Mouse (Mus musculus) ZHBTc4 (cell line): ENCODE measurements at regions not wholly inside any gene's neighbourhood (a gene's known extent, or its start where the extent isn't known, plus 50 kb on each side); places are given as distances from the start of the nearest gene placed in this dataset.

Experiments
- DNase-seq: peaks from one replicate; pipeline ENCODE4 v3.0.0-alpha.2; 2011; ENCODE audit warnings: low read depth, low spot score

DNA sequence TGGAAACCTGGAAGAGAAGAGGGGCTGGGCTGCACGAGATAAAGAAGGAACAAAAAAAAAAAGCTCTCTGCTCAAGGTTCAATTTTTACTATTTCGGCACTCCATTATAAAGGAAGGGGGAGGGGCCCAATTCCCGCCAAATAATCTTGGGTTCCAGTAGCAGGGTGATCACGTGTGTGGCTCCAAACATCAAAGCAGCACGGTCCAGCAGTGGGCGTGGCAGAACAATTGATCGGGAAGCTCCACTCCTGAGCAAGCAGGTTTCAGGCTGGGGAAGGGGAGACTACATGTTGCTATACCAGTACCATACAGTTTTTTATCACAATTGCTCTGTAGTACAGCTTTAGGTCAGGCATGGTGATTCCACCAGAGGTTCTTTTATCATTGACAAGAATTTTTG, 63.5 kb upstream of the Amd2 start:
- DNase-seq: peak; percentile 17

DNA sequence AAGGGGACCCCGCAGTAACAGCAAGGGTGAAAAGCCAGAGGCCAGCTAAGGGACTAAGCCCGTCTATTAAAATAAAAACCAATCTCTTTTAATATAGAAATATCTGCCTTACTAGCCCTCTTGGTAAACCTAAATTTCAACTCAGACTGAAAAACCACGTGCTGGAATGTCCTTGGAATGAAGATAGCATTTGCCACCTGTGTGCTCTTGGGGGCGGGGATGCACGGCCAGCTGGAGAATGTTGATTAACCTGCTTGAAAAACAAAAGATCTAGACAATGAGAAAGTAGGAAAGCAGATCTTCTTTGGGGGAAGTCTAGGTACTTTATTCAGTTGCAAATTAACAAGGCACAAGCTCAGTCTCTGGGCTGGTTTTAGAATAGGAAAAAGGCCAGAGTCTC, 59.8 kb upstream of the Amd2 start:
- DNase-seq: peak; percentile 78
